Mouse (Mus musculus) MEL (cell line): ENCODE data around the gene Sectm1b. TPM values are rescaled to one million over a fixed set of nuclear protein-coding genes. Genes with fewer than 3 reads are reported as not detected.
"Not testable (repeated sequence)": the region's sequence is repeated elsewhere in the genome, so short reads cannot be mapped to it uniquely, and the experiment has no call there.

ENCODE experiments used
- DNase-seq: peaks from one replicate; pipeline ENCODE4 v3.0.0; 2011; ENCODE audit warnings: low read depth, low spot score
- H3K27ac ChIP-seq: 2 replicates; pipeline ENCODE4 v1.5.1; 2012; ENCODE audit warnings: low read depth, mild to moderate bottlenecking, control low read depth, low read length, moderate library complexity; ENCODE audit not compliant: control insufficient read depth
- H3K27me3 ChIP-seq, 2 experiments: fragments of 150-350 bp in 1 of 2; sonication (generic) in 1 of 2; 2 replicates each; pipeline ENCODE4 v1.6.1; 2012; ENCODE audit warnings: low read length in 2 of 2, mild to moderate bottlenecking in 2 of 2, improper control_type of control experiment in 1 of 2, moderate library complexity in 1 of 2; ENCODE audit not compliant: insufficient read depth in 2 of 2, control insufficient read depth in 1 of 2
- H3K36me3 ChIP-seq, 2 experiments: 2 replicates each; pipeline ENCODE4 v1.6.1; 2012 to 2014; ENCODE audit warnings: low read length in 2 of 2, improper control_type of control experiment in 1 of 2, inconsistent platforms in 1 of 2, mild to moderate bottlenecking in 1 of 2; ENCODE audit not compliant: insufficient read depth in 2 of 2, control insufficient read depth in 1 of 2
- H3K4me1 ChIP-seq, 2 experiments: fragments of 150-350 bp in 1 of 2; sonication (generic) in 1 of 2; 2 replicates each; pipeline ENCODE4 v1.6.1; 2012; ENCODE audit warnings: low read length in 2 of 2, improper control_type of control experiment in 1 of 2, mild to moderate bottlenecking in 1 of 2; ENCODE audit not compliant: insufficient read depth in 2 of 2, control insufficient read depth in 1 of 2
- H3K4me3 ChIP-seq, 2 experiments: fragments of 150-350 bp in 1 of 2; sonication (generic) in 1 of 2; 2 replicates each; pipeline ENCODE4 v1.5.1; 2012; ENCODE audit warnings: low read depth in 2 of 2, low read length in 2 of 2, mild to moderate bottlenecking in 2 of 2, moderate library complexity in 2 of 2, control low read depth in 1 of 2, improper control_type of control experiment in 1 of 2; ENCODE audit not compliant: control insufficient read depth in 1 of 2, insufficient read depth in 1 of 2
- H3K79me2 ChIP-seq: 2 replicates; pipeline ENCODE4 v1.6.1; 2012; ENCODE audit warnings: mild to moderate bottlenecking, low read length, moderate library complexity; ENCODE audit not compliant: control insufficient read depth, poor library complexity, insufficient read depth
- H3K9ac ChIP-seq: 2 replicates; pipeline ENCODE4 v1.6.1; 2012; ENCODE audit warnings: low read depth, mild to moderate bottlenecking, control low read depth, low read length, moderate library complexity; ENCODE audit not compliant: control insufficient read depth, poor library complexity, severe bottlenecking
- H3K9me3 ChIP-seq: fragments of 150-350 bp; sonication (generic); replicated peaks from 2 replicates; pipeline ENCODE4 v1.6.1; 2012; ENCODE audit warnings: mild to moderate bottlenecking, low read length, improper control_type of control experiment, moderate library complexity; ENCODE audit not compliant: insufficient read depth
- CHD1 ChIP-seq: IDR thresholded peaks from 2 replicates; pipeline ENCODE4 v1.6.1; 2012; ENCODE audit warnings: low read depth, mild to moderate bottlenecking, inconsistent platforms, low read length, improper control_type of control experiment
- CTCF ChIP-seq, 3 experiments: IDR thresholded peaks in 2 of 3; conservative IDR thresholded peaks in 1 of 3; 2 replicates each; pipeline ENCODE4 v1.5.1; 2011 to 2012; ENCODE audit warnings: low read length in 3 of 3, low read depth in 2 of 3, mild to moderate bottlenecking in 2 of 3, improper control_type of control experiment in 1 of 3, inconsistent platforms in 1 of 3, mixed read lengths in 1 of 3, moderate library complexity in 1 of 3; ENCODE audit not compliant: control insufficient read depth in 1 of 3, insufficient read depth in 1 of 3, poor library complexity in 1 of 3, severe bottlenecking in 1 of 3
- E2F4 ChIP-seq: IDR thresholded peaks from 2 replicates; pipeline ENCODE4 v1.6.1; 2011; ENCODE audit warnings: low read depth, low read length, improper control_type of control experiment, borderline replicate concordance
- EP300 ChIP-seq, 2 experiments: IDR thresholded peaks; 2 replicates each; pipeline ENCODE4 v1.6.1; 2011; ENCODE audit warnings: improper control_type of control experiment in 2 of 2, low read length in 2 of 2, low read depth in 1 of 2, mild to moderate bottlenecking in 1 of 2
- ETS1 ChIP-seq: IDR thresholded peaks from 2 replicates; pipeline ENCODE4 v1.6.1; 2012; ENCODE audit warnings: low read depth, mild to moderate bottlenecking, inconsistent platforms, low read length, improper control_type of control experiment, moderate library complexity
- GATA1 ChIP-seq: IDR thresholded peaks from 2 replicates; pipeline ENCODE4 v1.6.1; 2011; ENCODE audit warnings: low read depth, low read length, improper control_type of control experiment
- JUND ChIP-seq: IDR thresholded peaks from 2 replicates; pipeline ENCODE4 v1.6.1; 2011; ENCODE audit warnings: low read depth, mild to moderate bottlenecking, improper control_type of control experiment, low read length
- KAT2A ChIP-seq: conservative IDR thresholded peaks from 2 replicates; pipeline ENCODE4 v1.6.1; 2012; ENCODE audit warnings: low read depth, low read length, improper control_type of control experiment, inconsistent platforms
- MAFK ChIP-seq: IDR thresholded peaks from 2 replicates; pipeline ENCODE4 v1.6.1; 2011; ENCODE audit warnings: low read depth, mild to moderate bottlenecking, low read length, improper control_type of control experiment, borderline replicate concordance
- MAX ChIP-seq: IDR thresholded peaks from 2 replicates; pipeline ENCODE4 v1.6.1; 2011; ENCODE audit warnings: low read length, improper control_type of control experiment
- MYB ChIP-seq: IDR thresholded peaks from 2 replicates; pipeline ENCODE4 v1.6.1; 2011; ENCODE audit warnings: mild to moderate bottlenecking, low read depth, low read length, improper control_type of control experiment
- MYC ChIP-seq: IDR thresholded peaks from 2 replicates; pipeline ENCODE4 v1.6.1; 2011; ENCODE audit warnings: low read depth, mild to moderate bottlenecking, low read length, improper control_type of control experiment, moderate library complexity
- NELFE ChIP-seq: IDR thresholded peaks from 2 replicates; pipeline ENCODE4 v1.6.1; 2011; ENCODE audit warnings: low read depth, low read length, improper control_type of control experiment
- POLR2A ChIP-seq, 2 experiments: IDR thresholded peaks; 2 replicates each; pipeline ENCODE4 v1.6.1; 2011 to 2012; ENCODE audit warnings: low read length in 2 of 2, mild to moderate bottlenecking in 2 of 2, control low read depth in 1 of 2, improper control_type of control experiment in 1 of 2, low read depth in 1 of 2, moderate library complexity in 1 of 2; ENCODE audit not compliant: control insufficient read depth in 1 of 2, insufficient read depth in 1 of 2, poor library complexity in 1 of 2
- POLR2AphosphoS5 ChIP-seq: IDR thresholded peaks from 2 replicates; pipeline ENCODE4 v1.6.1; 2012; ENCODE audit warnings: low read depth, borderline replicate concordance, mild to moderate bottlenecking, inconsistent platforms, low read length, moderate library complexity, mixed read lengths
- RAD21 ChIP-seq: IDR thresholded peaks from 2 replicates; pipeline ENCODE4 v1.6.1; 2011; ENCODE audit warnings: mild to moderate bottlenecking, low read depth, low read length, improper control_type of control experiment
- RCOR1 ChIP-seq: IDR thresholded peaks from 2 replicates; pipeline ENCODE4 v1.6.1; 2012; ENCODE audit warnings: low read depth, mild to moderate bottlenecking, inconsistent platforms, low read length, improper control_type of control experiment
- SIN3A ChIP-seq: IDR thresholded peaks from 2 replicates; pipeline ENCODE4 v1.6.1; 2012; ENCODE audit warnings: low read length, improper control_type of control experiment, inconsistent platforms
- TAL1 ChIP-seq: IDR thresholded peaks from 2 replicates; pipeline ENCODE4 v1.6.1; 2012; ENCODE audit warnings: mild to moderate bottlenecking, inconsistent platforms, low read length, moderate library complexity, mixed read lengths
- TBP ChIP-seq: IDR thresholded peaks from 2 replicates; pipeline ENCODE4 v1.8.0; 2011; ENCODE audit warnings: low read depth, low read length, improper control_type of control experiment
- TCF12 ChIP-seq: IDR thresholded peaks from 2 replicates; pipeline ENCODE4 v1.6.1; 2014; ENCODE audit warnings: low read depth, mild to moderate bottlenecking, inconsistent platforms, low read length, improper control_type of control experiment, moderate library complexity
- UBTF ChIP-seq: IDR thresholded peaks from 2 replicates; pipeline ENCODE4 v1.6.1; 2012; ENCODE audit warnings: low read depth, mild to moderate bottlenecking, inconsistent platforms, low read length, improper control_type of control experiment, moderate library complexity, borderline replicate concordance; ENCODE audit not compliant: insufficient read depth
- USF1 ChIP-seq: IDR thresholded peaks from 2 replicates; pipeline ENCODE4 v1.6.1; 2014; ENCODE audit warnings: low read depth, mild to moderate bottlenecking, inconsistent platforms, low read length, improper control_type of control experiment, moderate library complexity
- ZNF384 ChIP-seq: IDR thresholded peaks from 2 replicates; pipeline ENCODE4 v1.6.1; 2012; ENCODE audit warnings: low read depth, mild to moderate bottlenecking, inconsistent platforms, low read length, improper control_type of control experiment
- polyA plus RNA-seq, 2 experiments: library from polyadenylated mRNA; stranded (reverse) in 1 of 2; unstranded in 1 of 2; fragments of >175 nt in 1 of 2; fragments of >200 nt in 1 of 2; gene quantifications; 2 replicates each; pipeline versions ENCODE4 v1.2.1 to v1.2.4; 2012; ENCODE audit warnings: low replicate concordance in 2 of 2, low read depth in 1 of 2; ENCODE audit not compliant: insufficient read length in 2 of 2, insufficient read depth in 1 of 2, missing spikeins in 1 of 2
- total RNA-seq: library from RNA; depleted of rRNA; stranded (reverse); fragments of 300-350 nt; gene quantifications from 2 replicates; pipeline ENCODE4 v1.2.3, GENCODE M21; 2012

The Sectm1b gene
- total and polyA plus RNA-seq, 3 experiments, result 0.14 TPM; not detected in 2

DNA sequence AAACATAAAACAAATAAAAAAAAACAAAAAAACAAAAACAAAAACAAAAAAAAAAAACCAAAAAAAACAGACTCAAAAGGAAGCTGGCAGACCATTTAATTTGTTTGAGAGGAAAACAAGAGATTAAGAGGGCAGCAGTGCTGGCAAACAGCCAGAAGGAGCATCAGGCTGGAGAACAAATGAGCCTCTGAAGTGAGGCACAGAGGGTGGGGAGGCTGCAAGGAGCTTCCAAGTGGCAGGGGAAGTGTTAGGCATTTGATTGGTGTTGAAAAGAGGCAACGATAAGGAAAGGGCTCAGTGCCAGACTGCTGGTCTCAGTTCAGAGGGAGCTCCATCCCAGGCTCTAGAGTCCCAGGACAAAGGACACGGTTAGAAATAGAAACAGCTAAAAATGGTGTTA, 46.6 kb upstream of the Sectm1b start:
- H3K79me2 ChIP-seq, result no peaks in the 10 kb centered on the region

DNA sequence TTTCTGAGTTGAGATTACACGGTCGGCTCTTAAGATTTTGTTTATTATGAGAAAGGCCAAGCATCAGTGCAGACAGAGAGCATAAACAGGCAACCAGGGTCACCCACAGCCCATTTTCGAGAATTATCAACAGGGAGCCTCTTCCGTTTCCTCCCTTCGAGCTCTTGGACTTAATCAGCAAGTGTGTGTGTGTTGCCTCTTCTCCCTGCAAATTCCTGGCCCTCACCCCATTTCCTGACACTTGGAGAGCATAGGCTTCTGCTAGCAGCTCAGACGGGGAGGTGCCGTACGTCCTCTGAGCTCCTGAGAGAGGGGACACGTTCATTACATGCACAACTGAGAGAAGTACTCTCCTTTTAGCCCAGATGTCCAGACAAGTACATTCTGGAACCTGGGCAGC, 44.7 kb upstream of the Sectm1b start:
- peaks cover 0 to 7% of the 10 kb centered on the region in 2 experiments; a peak in 2 of 4 replicates for H3K36me3 ChIP-seq
- no peak overlapping the region for H3K27ac ChIP-seq
- H3K9me3 ChIP-seq, result no peaks in the 10 kb centered on the region
- DNase-seq, result no peak
- H3K4me1 ChIP-seq, result peaks cover 5 to 8% of the 10 kb centered on the region in 2 experiments
- H3K79me2 ChIP-seq, result no peaks in the 10 kb centered on the region
- H3K9ac ChIP-seq, result no peak overlapping the region
- no peak overlapping the region for H3K4me3 ChIP-seq
- TF ChIP-seq CTCF (IDR thresholded peaks at IDR 0.05 in 2 of 3, conservative IDR thresholded peaks at IDR 0.05 in 1 of 3; ENCODE audit: control insufficient read depth in 1 of 3, insufficient read depth in 1 of 3, low read depth in 2 of 3, low read length in 3 of 3, poor library complexity in 1 of 3, severe bottlenecking in 1 of 3), result no peak
- no peak for TF ChIP-seq JUND
- TF ChIP-seq USF1, result no peak
- TF ChIP-seq TBP, result no peak
- TF ChIP-seq RCOR1, result no peak
- TF ChIP-seq MYC, result no peak
- TF ChIP-seq TAL1, result no peak
- TF ChIP-seq RAD21, result no peak
- no peak for TF ChIP-seq E2F4
- TF ChIP-seq UBTF, result no peak
- no peak for TF ChIP-seq ZNF384
- TF ChIP-seq MAX, result no peak
- no peak for TF ChIP-seq POLR2A (IDR thresholded peaks at IDR 0.05; ENCODE audit: control insufficient read depth in 1 of 2, insufficient read depth in 1 of 2, low read depth in 1 of 2, low read length in 2 of 2, poor library complexity in 1 of 2)
- TF ChIP-seq MAFK, result no peak
- no peak for TF ChIP-seq CHD1
- no peak for TF ChIP-seq SIN3A
- no peak for TF ChIP-seq KAT2A
- H3K27me3 ChIP-seq, result peaks cover 0 to 1% of the 10 kb centered on the region in 2 experiments; a peak in 1 of 4 replicates

More for the DNA sequence above, 46.6 kb upstream of the Sectm1b start:
- DNase-seq, result peak; percentile 93
- no peak for TF ChIP-seq KAT2A
- TF ChIP-seq ETS1, result peak; percentile 58; the same call in 1 of the 2 replicates
- TF ChIP-seq GATA1, result peak; percentile 83
- no peak for TF ChIP-seq NELFE
- TF ChIP-seq RAD21, result no peak
- no peak for TF ChIP-seq TCF12
- peak; percentile 12 to 54; a peak in 2 of 4 replicates for TF ChIP-seq EP300 (IDR thresholded peaks at IDR 0.05; ENCODE audit: low read depth in 1 of 2, low read length in 2 of 2)
- peak; percentile 56 for TF ChIP-seq RCOR1
- TF ChIP-seq POLR2AphosphoS5, result no peak
- peak; percentile 74 for TF ChIP-seq ZNF384
- TF ChIP-seq MYB, result no peak
- no peak overlapping the region for H3K9ac ChIP-seq
- no peak overlapping the region for H3K27ac ChIP-seq
- H3K4me3 ChIP-seq, result no peak overlapping the region
- no peaks in the 10 kb centered on the region for H3K9me3 ChIP-seq
- peaks cover 5 to 8% of the 10 kb centered on the region in 2 experiments for H3K4me1 ChIP-seq
- no peaks in the 10 kb centered on the region; a peak in 1 of 4 replicates for H3K27me3 ChIP-seq
- peaks cover 0 to 7% of the 10 kb centered on the region in 2 experiments; a peak in 2 of 4 replicates for H3K36me3 ChIP-seq

DNA sequence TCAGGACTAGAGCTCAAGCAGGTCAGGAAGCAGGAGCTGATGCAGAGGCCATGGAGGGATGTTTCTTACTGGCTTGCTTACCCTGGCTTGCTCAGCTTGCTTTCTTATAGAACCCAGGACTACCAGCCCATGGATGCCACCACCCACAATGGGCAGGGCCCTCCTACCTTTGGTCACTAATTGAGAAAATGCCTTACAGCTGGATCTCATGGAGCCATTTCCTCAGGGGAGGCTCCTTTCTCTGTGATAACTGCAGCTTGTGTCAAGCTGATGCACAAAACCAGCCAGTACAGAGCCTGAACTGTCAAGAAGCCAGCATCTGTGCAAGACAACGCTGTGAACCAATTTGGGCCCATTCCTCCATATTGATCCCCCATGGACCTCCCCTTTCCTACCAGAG, 43.9 kb upstream of the Sectm1b start:
- not testable (repeated sequence) for DNase-seq, H3K36me3 ChIP-seq, H3K27ac ChIP-seq, H3K4me3 ChIP-seq, H3K9me3 ChIP-seq, H3K4me1 ChIP-seq, H3K9ac ChIP-seq, H3K79me2 ChIP-seq, H3K27me3 ChIP-seq
